Mouse (Mus musculus): ENCODE measurements around the gene Dgkz. TPM values are rescaled to one million over a fixed set of nuclear protein-coding genes. Genes with fewer than 3 reads are reported as not detected.

Dgkz gene
- total RNA-seq, 2 experiments from 2014 or later: 37.7 to 46.9 TPM

DNA sequence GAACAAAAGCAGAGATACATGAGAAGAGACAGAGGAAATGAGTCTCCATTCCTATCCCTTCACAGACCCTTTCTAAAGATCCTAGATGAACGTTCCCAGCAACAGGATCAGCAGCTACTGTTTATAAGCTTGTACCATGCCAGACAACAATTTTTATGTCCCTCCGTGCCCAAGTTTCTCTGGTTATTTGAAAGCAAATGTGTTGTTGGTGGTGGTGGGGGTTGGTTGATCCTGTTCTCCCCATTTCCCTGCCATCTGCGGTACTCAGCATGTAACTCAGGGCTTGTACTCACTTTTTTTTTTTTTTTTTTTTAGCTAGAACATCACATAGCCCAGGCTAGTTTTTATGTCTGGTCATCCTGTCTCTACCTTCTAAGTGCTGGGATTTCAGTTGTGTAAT is 76.5 kb downstream of the Dgkz start:
- no peak for DNase-seq (ENCODE audit: low spot score)
- intact Hi-C loops (cut with DNase I): no loop called here

DNA sequence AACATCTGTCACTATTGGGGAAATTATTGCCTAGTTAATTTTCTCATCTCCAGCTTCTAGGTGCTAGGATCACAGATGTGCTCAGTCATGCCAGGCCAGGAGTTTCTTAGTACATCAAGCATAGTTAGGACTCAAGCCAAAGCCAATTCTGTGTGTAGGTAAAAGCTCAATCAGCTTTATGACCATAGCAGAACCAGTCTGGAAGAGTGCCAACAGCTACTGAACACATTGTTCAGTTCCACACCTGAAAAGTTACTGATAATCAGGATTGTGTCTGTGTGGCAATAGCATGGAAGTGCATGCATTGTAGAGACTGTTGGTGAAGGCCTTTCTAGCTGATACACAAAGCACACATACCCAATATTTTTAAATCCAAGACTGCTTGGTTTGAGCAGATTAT is 77.7 kb downstream of the Dgkz start:
- no peak for DNase-seq (ENCODE audit: low spot score)
- intact Hi-C loops (cut with DNase I): no loop called here

DNA sequence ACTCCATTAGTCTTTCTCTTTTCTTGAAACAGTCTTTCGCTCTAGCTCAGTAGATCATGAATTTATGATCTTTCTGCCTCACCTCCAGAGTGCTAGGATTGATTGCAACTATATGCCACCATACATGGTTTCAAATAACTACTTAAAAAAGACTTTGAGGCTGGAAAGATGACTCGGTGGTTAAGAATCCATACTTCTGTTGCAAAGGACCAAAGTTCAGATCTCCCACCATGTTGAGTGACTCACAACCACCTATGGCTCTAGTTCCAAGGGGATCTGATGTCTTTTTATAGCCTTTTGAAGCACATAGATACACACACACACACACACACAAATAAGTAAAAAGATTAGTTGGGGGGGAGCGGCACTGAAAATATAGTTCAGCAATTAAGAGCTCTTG is 80.3 kb downstream of the Dgkz start:
- DNase-seq (ENCODE audit: low spot score): no peak
- intact Hi-C loops (cut with DNase I): no loop called here

DNA sequence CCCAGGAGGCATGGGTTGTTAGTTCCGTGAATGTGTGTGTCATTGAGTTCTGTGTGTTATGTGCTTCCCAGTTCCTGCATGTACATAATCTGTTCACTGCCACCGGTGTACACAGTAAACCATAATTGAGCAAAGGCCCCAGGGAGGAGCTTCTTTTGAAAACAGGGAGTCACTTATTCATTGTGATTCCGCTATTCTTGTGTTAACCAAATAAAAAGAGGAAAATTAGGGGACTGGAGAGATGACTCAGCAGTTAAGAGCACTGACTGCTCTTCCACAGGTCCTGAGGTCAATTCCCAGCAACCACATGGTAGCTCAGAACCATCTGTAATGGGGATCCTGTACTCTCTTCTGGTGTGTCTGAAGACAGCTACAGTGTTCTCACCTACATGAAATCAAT is 80.9 kb downstream of the Dgkz start:
- no peak for DNase-seq (ENCODE audit: low spot score)
- intact Hi-C loops (cut with DNase I): no loop called here

DNA sequence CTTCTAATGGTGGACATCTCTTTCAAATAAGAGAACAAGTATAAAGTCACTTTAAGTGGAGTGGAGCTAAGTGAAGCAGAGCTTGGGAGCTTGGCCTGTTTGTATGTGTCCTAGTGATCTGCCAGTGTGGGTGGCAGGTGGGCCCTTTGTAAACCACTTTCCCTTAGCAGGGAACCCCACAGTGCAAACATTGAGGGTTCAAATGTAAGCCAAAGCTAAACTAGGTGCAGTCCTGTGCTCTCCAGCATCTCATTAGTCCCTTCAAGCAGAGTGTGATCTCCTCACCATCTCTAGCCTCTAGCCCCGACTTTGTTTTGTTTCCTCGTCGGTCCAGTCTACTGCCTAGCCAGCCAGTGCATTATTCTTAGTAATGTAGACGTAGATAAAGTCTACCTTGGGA is 91.0 kb downstream of the Dgkz start:
- DNase-seq (ENCODE audit: low spot score): no peak
- intact Hi-C loops (cut with DNase I): no loop called here

DNA sequence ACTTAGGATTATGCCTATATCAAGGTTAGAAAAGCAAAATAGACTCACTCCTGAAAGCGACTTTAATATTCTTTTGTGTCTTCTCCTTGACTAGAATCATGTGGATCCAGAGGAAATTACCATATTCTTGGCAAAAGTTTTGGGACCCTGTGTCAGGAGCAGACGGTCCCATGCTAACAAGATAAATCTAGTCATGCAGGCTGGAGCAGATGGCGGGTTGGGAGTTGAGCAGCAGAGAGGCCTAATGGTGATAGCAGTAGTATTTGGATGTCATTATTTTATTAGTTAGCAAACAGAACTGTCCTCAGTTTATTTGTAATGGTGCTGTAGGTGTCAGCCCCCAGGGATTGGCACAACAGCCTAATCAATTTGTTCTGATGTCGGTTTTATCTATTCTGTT is 91.7 kb downstream of the Dgkz start:
- DNase-seq (ENCODE audit: low spot score): no peak
- intact Hi-C loops (cut with DNase I): no loop called here

Small RNA genes within 50 kb of the gene (microRNA-seq; reads per million reads assigned to microRNA genes)
- gene Mir6999: not detected

Other genes starting within 250 kb of the Dgkz start
- 10 to 100 TPM; 14.5 to 16.8 TPM for gene Ambra1, start 245.7 kb downstream of the Dgkz start, total RNA-seq (2021)
- not detected for gene Chrm4, start 48.6 kb downstream of the Dgkz start, total RNA-seq (2021)
- 1 to 10 TPM; 4.4 TPM for gene Mdk, start 43.6 kb downstream of the Dgkz start, total RNA-seq (2021)
- gene Gm9821, start 30.2 kb downstream of the Dgkz start, total RNA-seq (2021): not detected
- 1 to 10 TPM; 4.5 to 6.8 TPM for gene Creb3l1, start 48.6 kb upstream of the Dgkz start, total RNA-seq (2021)
- 10 to 100 TPM; 26.2 to 37.6 TPM for gene Phf21a, start 117.3 kb upstream of the Dgkz start, total RNA-seq (2021)